Mouse (Mus musculus) liver, adult 10 weeks (tissue): ENCODE results near the gene Dalrd3. TPM values are rescaled to one million over a fixed set of nuclear protein-coding genes. Genes with fewer than 3 reads are reported as not detected.

Experiments used
- polyA plus RNA-seq: library from polyadenylated mRNA; stranded (reverse); fragments of 350-450 nt; fragmentation: Illumina TruSeq; extraction: RNeasy Lipid Tissue Mini Kit (QIAGEN cat#74804); gene quantifications from one replicate; pipeline ENCODE4 v1.2.3, GENCODE M21; 2014; ENCODE audit warnings: low read depth, low replicate concordance

The Dalrd3 gene
- polyA plus RNA-seq, result 5.1 TPM

GRCm38 (mm10) chr9:108569381-108570206 lies at the start of gene Dalrd3:
TSS of gene Dalrd3 (plus strand) at chr9:108569886.

GRCm38 (mm10) chr9:108560227-108560841 lies 9.4 kb upstream of the Dalrd3 start, which contains the start of gene Impdh2:
TSS of gene Impdh2 (plus strand) at chr9:108560286.

GRCm38 (mm10) chr9:108566815-108567776 lies 2.6 kb upstream of the Dalrd3 start, which contains the start of gene Ndufaf3:
TSS of gene Ndufaf3 (minus strand) at chr9:108567434.

GRCm38 (mm10) chr9:108578545-108579343 lies 9.1 kb downstream of the Dalrd3 start, which contains the start of gene Wdr6:
TSS of gene Wdr6 (minus strand) at chr9:108578739.

DNA sequence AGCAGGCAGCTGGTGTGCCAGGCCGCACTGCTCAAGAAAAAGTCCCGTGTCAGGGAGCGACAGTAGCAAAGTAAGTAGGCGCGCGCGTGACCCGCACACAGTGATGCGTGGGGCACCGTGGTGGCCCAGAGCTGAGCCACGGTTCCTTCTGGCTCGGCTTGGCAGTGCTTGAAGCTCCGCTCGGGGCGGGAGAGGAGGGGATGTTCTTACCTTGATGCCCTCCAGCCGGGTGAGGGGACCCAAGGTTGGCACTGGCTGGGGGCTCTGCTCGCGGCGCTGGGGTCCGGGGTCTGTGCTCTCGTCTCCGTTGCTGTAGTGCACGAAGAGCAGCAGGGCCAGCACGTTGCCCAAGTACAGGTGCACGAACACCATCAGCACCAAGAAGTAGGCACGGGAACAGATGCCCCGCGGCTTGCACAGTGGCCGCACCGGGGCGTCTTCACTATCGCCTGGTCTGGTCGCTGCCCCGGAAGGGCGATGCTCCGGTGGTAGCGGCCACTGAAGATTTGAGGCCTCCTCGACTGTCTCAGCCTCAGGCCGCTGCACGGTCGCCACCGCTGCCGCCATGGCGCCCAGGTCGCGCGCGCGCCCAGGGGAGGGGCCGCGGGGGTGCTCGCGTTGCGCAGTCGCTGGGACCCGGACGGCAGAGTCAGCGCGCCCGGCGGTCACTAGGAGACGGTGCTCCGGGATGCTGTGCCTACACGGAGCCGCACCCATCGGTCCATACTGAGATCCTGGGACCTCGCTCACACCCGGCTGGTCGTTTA lies 27.5 kb downstream of the Dalrd3 start, which contains the start of gene P4htm:
P4htm (minus strand) TSS at position 670 of the 767 bp plus-strand sequence.

Other genes starting within 250 kb of the Dalrd3 start
- gene Gpx1, start 231.0 kb upstream of the Dalrd3 start, polyA plus RNA-seq, result 303 TPM
- 49.6 TPM for gene Usp4, start 222.0 kb upstream of the Dalrd3 start, polyA plus RNA-seq
- not detected for gene 1700102P08Rik, start 177.1 kb upstream of the Dalrd3 start, polyA plus RNA-seq
- gene Ccdc36, start 141.4 kb upstream of the Dalrd3 start, polyA plus RNA-seq, result not detected
- gene BC048562, start 133.4 kb upstream of the Dalrd3 start, polyA plus RNA-seq, result not detected
- 1.9 TPM for gene Ccdc71, start 109.4 kb upstream of the Dalrd3 start, polyA plus RNA-seq
- 1.4 TPM for gene Klhdc8b, start 108.3 kb upstream of the Dalrd3 start, polyA plus RNA-seq
- 0.79 TPM for gene Lamb2, start 90.2 kb upstream of the Dalrd3 start, polyA plus RNA-seq
- 7.2 TPM for gene Usp19, start 79.3 kb upstream of the Dalrd3 start, polyA plus RNA-seq
- 49.3 TPM for gene Qars, start 62.2 kb upstream of the Dalrd3 start, polyA plus RNA-seq
- gene Qrich1, start 53.1 kb upstream of the Dalrd3 start, polyA plus RNA-seq, result 28.6 TPM
- gene Impdh2, start 9.6 kb upstream of the Dalrd3 start, polyA plus RNA-seq, result 20.3 TPM
- 3.4 TPM for gene Ndufaf3, start 2.5 kb upstream of the Dalrd3 start, polyA plus RNA-seq
- 0.93 TPM for gene Wdr6, start 8.9 kb downstream of the Dalrd3 start, polyA plus RNA-seq
- not detected for gene P4htm, start 27.8 kb downstream of the Dalrd3 start, polyA plus RNA-seq
- 23.0 TPM for gene Arih2, start 79.5 kb downstream of the Dalrd3 start, polyA plus RNA-seq
- gene Slc25a20, start 92.2 kb downstream of the Dalrd3 start, polyA plus RNA-seq, result 136 TPM
- gene Prkar2a, start 119.4 kb downstream of the Dalrd3 start, polyA plus RNA-seq, result 73.3 TPM
- gene Ip6k2, start 213.9 kb downstream of the Dalrd3 start, polyA plus RNA-seq, result 123 TPM
- not detected for gene Nckipsd, start 238.5 kb downstream of the Dalrd3 start, polyA plus RNA-seq